Mouse (Mus musculus) ovary, postnatal 10 days (tissue): ENCODE data around the gene Ccl9.
A peak's percentile ranks its signal among the peaks of the same experiment; 100 is the strongest.

ENCODE experiments used
- DNase-seq: peaks from one replicate; pipeline ENCODE4 v3.0.0; 2022; ENCODE audit warnings: low spot score

Ccl9 gene

GRCm38 (mm10) chr11:83536831-83537230, 41.6 kb downstream of the Ccl9 start:
- DNase-seq, result no peak

GRCm38 (mm10) chr11:83534609-83535423, 43.6 kb downstream of the Ccl9 start:
- DNase-seq, result peak; percentile 66

DNA sequence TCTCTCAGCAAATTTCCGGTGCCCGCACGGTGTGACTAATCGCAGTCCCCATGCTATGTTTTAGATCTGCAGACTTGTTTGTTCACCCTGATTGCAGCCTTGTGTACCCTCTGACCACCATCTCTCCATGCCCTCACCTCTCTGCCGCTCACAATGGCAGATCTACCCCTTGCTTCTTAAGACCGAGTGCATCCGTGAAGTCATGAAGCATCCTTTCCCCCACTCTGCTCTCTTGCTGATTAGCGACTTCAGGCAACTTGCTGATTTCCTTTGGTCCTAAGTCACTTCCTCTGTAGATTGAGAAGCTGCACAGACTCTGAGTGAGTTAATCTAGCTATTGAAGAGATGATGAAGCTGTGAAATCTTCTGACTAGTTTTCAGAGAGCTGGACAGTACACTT, 44.3 kb downstream of the Ccl9 start:
- no peak for DNase-seq

GRCm38 (mm10) chr11:83533192-83533591, 45.2 kb downstream of the Ccl9 start:
- no peak for DNase-seq

DNA sequence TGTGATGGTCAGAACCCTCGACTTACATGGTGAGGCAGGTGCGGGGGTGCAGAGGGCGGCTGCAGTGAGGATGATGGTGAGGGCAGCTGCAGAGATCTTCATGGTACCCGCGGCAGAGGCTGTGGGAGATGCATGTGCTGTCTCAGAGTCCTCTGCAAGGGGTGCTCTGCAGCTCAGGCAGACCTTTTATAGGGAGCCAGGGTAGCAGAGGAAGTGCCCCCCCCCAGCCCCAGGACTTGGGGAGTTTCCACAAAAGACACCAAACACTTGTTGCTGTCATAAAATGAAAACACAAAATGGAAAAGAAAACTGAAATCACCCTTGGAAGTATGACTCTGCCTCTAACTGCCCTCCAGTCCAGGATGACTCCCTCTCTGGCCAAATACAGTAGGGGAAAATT, 48.1 kb downstream of the Ccl9 start, which contains the start of gene Ccl5:
Gene Ccl5, minus strand, starts transcription at position 159 of the 400 bp plus-strand sequence.
- no peak for DNase-seq

GRCm38 (mm10) chr11:83529024-83529423, 49.4 kb downstream of the Ccl9 start:
- DNase-seq, result no peak
